Mouse (Mus musculus) embryonic facial prominence, embryonic 15.5 days (tissue): ENCODE measurements around the gene Gm13304. TPM values are rescaled to one million over a fixed set of nuclear protein-coding genes. Genes with fewer than 3 reads are reported as not detected.
"Not testable (repeated sequence)": the region's sequence is repeated elsewhere in the genome, so short reads cannot be mapped to it uniquely, and the experiment has no call there.

ENCODE experiments used
- ATAC-seq: fragments of 200-750 bp; cut with Nextera tagmentation; 2 replicates; pipeline ENCODE4 v1.8.0; 2017; ENCODE audit warnings: low read depth, moderate TSS enrichment; ENCODE audit not compliant: insufficient number of reproducible peaks, low FRiP score, low TSS enrichment
- H3K27ac ChIP-seq: fragments of 300-500 bp; sonication (generic); replicated peaks from 2 replicates; pipeline ENCODE4 v1.5.1; 2015; ENCODE audit warnings: mild to moderate bottlenecking, inconsistent platforms
- H3K27me3 ChIP-seq: fragments of 300-500 bp; sonication (generic); 2 replicates; pipeline ENCODE4 v1.6.1; 2015; ENCODE audit warnings: inconsistent platforms
- H3K36me3 ChIP-seq: fragments of 300-500 bp; sonication (generic); 2 replicates; pipeline ENCODE4 v1.6.1; 2015; ENCODE audit warnings: mild to moderate bottlenecking, inconsistent platforms
- H3K4me1 ChIP-seq: fragments of 300-500 bp; sonication (generic); 2 replicates; pipeline ENCODE4 v1.6.1; 2015; ENCODE audit warnings: inconsistent platforms
- H3K4me2 ChIP-seq: fragments of 300-500 bp; sonication (generic); replicated peaks from 2 replicates; pipeline ENCODE4 v1.6.1; 2015; ENCODE audit warnings: mild to moderate bottlenecking, inconsistent platforms
- H3K4me3 ChIP-seq: fragments of 300-500 bp; sonication (generic); replicated peaks from 2 replicates; pipeline ENCODE4 v1.5.1; 2015; ENCODE audit warnings: mild to moderate bottlenecking, inconsistent platforms
- H3K9ac ChIP-seq: fragments of 300-500 bp; sonication (generic); 2 replicates; pipeline ENCODE4 v1.6.1; 2015; ENCODE audit warnings: inconsistent platforms
- H3K9me3 ChIP-seq: fragments of 300-500 bp; sonication (generic); replicated peaks from 2 replicates; pipeline ENCODE4 v1.6.1; 2016; ENCODE audit warnings: inconsistent platforms
- WGBS: fragments of 180-500 bp; shearing (Covaris S2); methylation state at CpG from one replicate; pipeline ENCODE4 v1.1.7; 2015; 5-methylcytosine and 5-hydroxymethylcytosine counted together
- polyA plus RNA-seq: library from polyadenylated mRNA; unstranded; fragments of >200 nt; fragmentation: Nextera tagmentation; extraction: Ambion mirVana; gene quantifications from 2 replicates; pipeline ENCODE4 v1.2.1, GENCODE M21; 2015

Gm13304 gene
- polyA plus RNA-seq, result 11.0 and 23.4 TPM in 2 replicates

DNA sequence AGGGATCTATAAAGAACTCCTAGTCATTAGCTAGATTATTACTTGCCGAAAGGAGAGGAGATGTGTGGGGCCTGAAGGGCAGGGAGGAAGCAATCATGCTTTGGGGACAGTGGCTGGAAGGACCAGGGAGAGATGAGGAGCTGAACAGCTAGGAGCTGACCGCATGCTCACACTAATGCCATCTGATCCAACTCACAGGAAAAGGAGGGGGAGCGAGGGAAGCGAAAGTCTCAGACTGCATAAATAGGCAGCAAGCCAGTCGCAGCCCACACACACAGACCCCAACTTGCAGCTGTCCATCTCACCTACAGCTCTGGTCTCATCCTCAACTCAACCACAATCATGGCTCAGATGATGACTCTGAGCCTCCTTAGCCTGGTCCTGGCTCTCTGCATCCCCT, at the start of gene Gm13304:
Gene Gm13304, plus strand, starts transcription at position 301 of the 400 bp plus-strand sequence.
- H3K4me3 ChIP-seq, ATAC-seq, H3K9me3 ChIP-seq, H3K36me3 ChIP-seq, H3K4me1 ChIP-seq, H3K4me2 ChIP-seq, H3K27ac ChIP-seq, H3K9ac ChIP-seq, H3K27me3 ChIP-seq: not testable (repeated sequence)
- WGBS, result no CpG with 5 or more reads among the region's 5 CpGs

DNA sequence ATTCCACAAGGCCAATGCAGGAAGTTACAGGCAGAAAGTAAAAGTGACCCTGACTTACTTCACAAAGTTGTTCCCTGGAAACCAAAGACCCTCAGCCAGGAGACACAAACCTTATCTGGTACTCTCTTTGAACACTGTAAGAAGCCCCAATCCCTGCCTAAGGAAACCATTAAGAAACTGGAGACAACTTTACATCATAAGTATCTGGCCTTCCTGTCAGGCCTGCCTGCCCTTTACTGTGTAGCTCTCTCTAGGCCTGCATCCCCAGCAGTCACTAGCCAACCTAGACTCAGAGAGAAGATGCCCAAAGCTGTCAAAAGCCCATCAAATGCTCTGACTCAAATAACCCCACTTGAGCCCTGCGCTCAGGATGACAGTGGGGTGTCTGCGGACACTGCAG, 23.7 kb upstream of the Gm13304 start, which contains the start of gene Gm3893:
Gene Gm3893, plus strand, starts transcription at position 301 of the 400 bp plus-strand sequence.
- ATAC-seq, H3K9me3 ChIP-seq, H3K4me3 ChIP-seq, H3K27me3 ChIP-seq, H3K27ac ChIP-seq, H3K9ac ChIP-seq, H3K4me1 ChIP-seq, H3K36me3 ChIP-seq, H3K4me2 ChIP-seq: not testable (repeated sequence)
- WGBS, result no CpG with 5 or more reads among the region's 2 CpGs

DNA sequence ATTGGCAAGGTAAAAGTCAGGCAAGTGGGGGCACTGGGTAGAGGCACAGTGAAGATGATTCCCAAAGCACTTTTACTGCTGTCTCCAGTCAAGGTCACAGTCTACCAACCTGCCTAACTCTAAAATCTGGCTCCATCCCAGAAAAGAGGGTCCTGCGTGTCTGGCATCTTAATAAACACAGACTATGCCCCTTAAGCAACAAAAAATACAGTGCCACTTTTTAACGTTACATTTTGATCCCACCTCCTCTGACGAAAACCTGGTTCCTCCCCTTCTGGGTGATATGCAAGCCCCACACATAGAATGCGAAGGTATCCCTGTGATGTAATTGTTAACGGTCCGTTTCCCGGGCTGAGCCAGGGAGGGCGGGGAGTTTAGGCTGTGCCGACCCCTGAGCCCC, 38.5 kb downstream of the Gm13304 start, which contains the start of gene Gm13306:
Gene Gm13306, plus strand, starts transcription at position 301 of the 400 bp plus-strand sequence.
- not testable (repeated sequence) for H3K36me3 ChIP-seq, H3K27ac ChIP-seq, H3K4me3 ChIP-seq, H3K27me3 ChIP-seq, H3K9me3 ChIP-seq, H3K4me2 ChIP-seq, H3K4me1 ChIP-seq, H3K9ac ChIP-seq, ATAC-seq
- WGBS, result no CpG with 5 or more reads among the region's 9 CpGs

Other genes with a start within 250 kb of the Gm13304 start
- 39.2 and 41.8 TPM in 2 replicates for gene Gm21541, start 211.2 kb upstream of the Gm13304 start, polyA plus RNA-seq
- gene Gm20878, start 173.2 kb upstream of the Gm13304 start, polyA plus RNA-seq, result 2.6 and 3.7 TPM in 2 replicates
- 0.28 and 0.34 TPM in 2 replicates for gene Fam205a4, start 148.8 kb upstream of the Gm13304 start, polyA plus RNA-seq
- 0.11 and 0.22 TPM in 2 replicates for gene Gm21093, start 80.1 kb upstream of the Gm13304 start, polyA plus RNA-seq
- not detected in 2 replicates for gene Gm3893, start 23.6 kb upstream of the Gm13304 start, polyA plus RNA-seq
- 0.77 and 0.93 TPM in 2 replicates for gene Gm13306, start 38.6 kb downstream of the Gm13304 start, polyA plus RNA-seq
- 0.63 and 1.5 TPM in 2 replicates for gene Gm13305, start 53.8 kb downstream of the Gm13304 start, polyA plus RNA-seq
- not detected in 2 replicates for gene Gm10600, start 125.8 kb downstream of the Gm13304 start, polyA plus RNA-seq
- gene Ccl21b, start 140.9 kb downstream of the Gm13304 start, polyA plus RNA-seq, result not detected in 2 replicates
- not detected in 2 replicates for gene Gm21953, start 179.4 kb downstream of the Gm13304 start, polyA plus RNA-seq
- gene Fam205a3, start 203.5 kb downstream of the Gm13304 start, polyA plus RNA-seq, result not detected in 2 replicates